Mouse (Mus musculus) adipocyte (in vitro differentiated cells): ENCODE measurements around the gene Fkbp10.

ENCODE experiments used
- DNase-seq: peaks from one replicate; pipeline ENCODE4 v3.0.0-alpha.2; 2016; ENCODE audit warnings: low spot score

Fkbp10 gene

GRCm38 (mm10) chr11:100414914-100415822 lies at the start of gene Fkbp10:
Gene Fkbp10 (plus strand): TSS chr11:100415697.
- DNase-seq = peak; percentile 85

GRCm38 (mm10) chr11:100369145-100369544 lies 46.4 kb upstream of the Fkbp10 start:
- DNase-seq = no peak

- DNase-seq = no peak
Measured at GRCm38 (mm10) chr11:100369822-100370221, 45.7 kb upstream of the Fkbp10 start.

GRCm38 (mm10) chr11:100371981-100372558 lies 43.4 kb upstream of the Fkbp10 start:
- no peak for DNase-seq

GRCm38 (mm10) chr11:100375127-100375526 lies 40.4 kb upstream of the Fkbp10 start:
- no peak for DNase-seq

- DNase-seq = peak; percentile 47
Measured at GRCm38 (mm10) chr11:100376005-100376404, 39.5 kb upstream of the Fkbp10 start.

- DNase-seq = no peak
Measured at GRCm38 (mm10) chr11:100376746-100377389, 38.6 kb upstream of the Fkbp10 start.

GRCm38 (mm10) chr11:100377989-100378388 lies 37.5 kb upstream of the Fkbp10 start:
- DNase-seq = no peak

GRCm38 (mm10) chr11:100378446-100378845 lies 37.1 kb upstream of the Fkbp10 start:
- DNase-seq = no peak

- no peak for DNase-seq
Measured at GRCm38 (mm10) chr11:100379311-100379710, 36.2 kb upstream of the Fkbp10 start.

GRCm38 (mm10) chr11:100382682-100383081 lies 32.8 kb upstream of the Fkbp10 start:
- no peak for DNase-seq

GRCm38 (mm10) chr11:100385016-100385415 lies 30.5 kb upstream of the Fkbp10 start:
- no peak for DNase-seq

- DNase-seq = no peak
Measured at GRCm38 (mm10) chr11:100386586-100386985, 28.9 kb upstream of the Fkbp10 start.

- DNase-seq = no peak
Measured at GRCm38 (mm10) chr11:100387111-100387510, 28.4 kb upstream of the Fkbp10 start.

GRCm38 (mm10) chr11:100387589-100388375 lies 27.7 kb upstream of the Fkbp10 start:
- DNase-seq = peak; percentile 56

- peak; percentile 61 for DNase-seq
Measured at GRCm38 (mm10) chr11:100388588-100388987, 26.9 kb upstream of the Fkbp10 start.

GRCm38 (mm10) chr11:100389931-100390445 lies 25.5 kb upstream of the Fkbp10 start:
- no peak for DNase-seq

GRCm38 (mm10) chr11:100391081-100391883 lies 24.2 kb upstream of the Fkbp10 start:
- DNase-seq = peak; percentile 58

- DNase-seq = no peak
Measured at GRCm38 (mm10) chr11:100391884-100392345, 23.6 kb upstream of the Fkbp10 start.

GRCm38 (mm10) chr11:100392958-100393357 lies 22.5 kb upstream of the Fkbp10 start:
- no peak for DNase-seq

- no peak for DNase-seq
Measured at GRCm38 (mm10) chr11:100393733-100394132, 21.8 kb upstream of the Fkbp10 start.
